Mouse (Mus musculus): Measurements from ENCODE around the gene Zfp184. TPM values are rescaled to one million over a fixed set of nuclear protein-coding genes. Genes with fewer than 3 reads are reported as not detected.
A peak's percentile ranks its signal among the peaks of the same experiment; 100 is the strongest.
"Not testable (repeated sequence)": the region's sequence is repeated elsewhere in the genome, so short reads cannot be mapped to it uniquely, and the experiment has no call there.

Zfp184 gene
- 1 to 10 TPM; 1.5 to 1.6 TPM for total RNA-seq (2021)
- long read RNA-seq, experiment 1, partial matches to known transcripts = 0 of 1 reads
- long read RNA-seq, experiment 1, other reads (novel, unspliced or antisense) = 0 of 1 reads
- long read RNA-seq, experiment 2 = 0 reads

DNA sequence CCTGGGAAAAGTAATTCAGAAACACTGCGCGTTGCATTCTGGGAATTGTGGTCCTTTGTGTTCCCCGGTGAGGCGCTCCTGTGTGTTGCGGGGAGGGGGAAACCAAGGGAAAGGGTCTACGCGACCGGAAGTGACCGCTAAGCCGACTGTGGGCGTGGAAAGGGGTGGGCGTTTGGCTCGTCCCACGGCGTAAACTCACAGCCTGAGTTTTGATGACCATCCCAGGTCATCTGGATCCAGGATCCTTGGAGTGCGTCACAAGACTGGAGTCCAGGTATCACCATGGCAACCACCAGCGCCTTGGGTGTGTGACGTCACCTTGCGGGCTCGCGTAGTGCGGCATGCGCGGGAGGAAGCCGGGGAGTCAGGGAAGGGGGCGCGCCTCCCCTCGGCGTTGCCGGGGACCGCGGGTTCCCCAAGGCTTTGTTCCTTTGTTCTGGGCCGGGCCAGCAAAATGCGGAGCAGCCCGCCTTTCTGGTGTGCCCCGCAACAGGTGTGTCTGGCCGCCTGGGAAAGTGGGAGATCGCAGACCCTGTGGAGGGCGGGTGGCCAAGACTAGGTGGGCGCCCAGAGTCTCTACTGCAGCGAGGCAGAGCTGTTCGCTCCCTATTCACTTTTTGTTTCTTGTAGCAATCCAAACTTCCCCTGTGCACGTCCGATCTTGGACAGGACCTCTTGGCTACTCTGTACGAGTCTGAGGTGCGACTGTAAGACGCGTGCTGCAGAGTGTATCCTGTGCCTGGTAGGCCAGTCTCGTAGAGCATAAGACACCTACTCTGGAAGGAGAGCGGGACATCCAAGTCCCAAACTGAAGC, at the start of gene Zfp184:
Zfp184 (plus strand) TSS at position 169 of the 815 bp plus-strand sequence.
- peak; percentile 88 to 90 for DNase-seq

DNA sequence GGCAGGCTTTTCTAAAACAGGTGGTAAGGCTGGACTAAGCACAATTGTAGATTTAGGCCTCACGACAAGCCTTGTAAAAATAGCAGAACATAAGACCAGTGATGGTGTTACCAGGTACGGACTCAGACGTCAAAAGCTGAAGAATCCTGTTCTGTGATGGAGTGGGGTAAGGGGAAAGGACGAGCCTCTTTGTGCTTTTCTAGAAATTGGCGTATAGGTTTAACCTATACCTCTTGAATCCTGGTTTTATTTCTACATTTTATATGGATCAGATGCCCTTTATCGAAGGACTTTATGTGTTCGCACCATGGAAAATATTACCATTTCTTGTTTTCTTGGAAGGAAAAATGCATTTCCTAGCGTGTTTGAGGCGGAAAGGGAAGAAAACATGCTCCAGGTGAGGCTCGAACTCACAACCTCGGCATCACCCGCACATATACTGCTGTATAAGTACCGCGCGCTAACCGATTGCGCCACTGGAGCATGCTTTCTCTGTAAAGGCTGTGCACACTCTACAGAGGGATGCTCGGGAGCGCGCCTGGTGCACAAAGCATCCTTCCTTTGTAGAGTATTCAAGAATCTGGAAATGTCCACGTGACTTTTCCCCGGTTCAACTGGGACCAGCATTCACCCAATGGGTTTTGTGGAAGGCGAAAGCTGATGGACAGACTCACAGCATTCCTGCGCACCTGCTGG, 48.2 kb upstream of the Zfp184 start:
- no peak for DNase-seq

DNA sequence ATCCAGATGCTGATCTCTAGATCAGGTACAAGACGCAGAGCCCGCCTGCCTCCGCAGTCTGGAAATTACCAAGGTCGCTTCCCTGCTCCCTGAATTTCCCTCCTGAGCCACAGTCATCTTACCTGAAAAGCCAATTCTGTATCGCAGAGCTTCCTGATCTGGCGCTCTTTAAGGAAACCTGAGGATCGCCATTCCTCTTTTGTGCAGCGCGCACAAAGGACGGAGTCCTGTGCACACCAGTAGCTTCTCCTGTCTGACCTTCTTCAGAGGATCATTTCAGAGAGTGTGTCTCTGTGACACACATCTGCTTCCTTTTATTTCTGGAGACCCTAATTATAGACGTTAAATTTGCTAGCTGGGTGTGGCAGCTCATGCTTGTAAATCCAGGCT, 47.7 kb upstream of the Zfp184 start:
- DNase-seq = no peak

DNA sequence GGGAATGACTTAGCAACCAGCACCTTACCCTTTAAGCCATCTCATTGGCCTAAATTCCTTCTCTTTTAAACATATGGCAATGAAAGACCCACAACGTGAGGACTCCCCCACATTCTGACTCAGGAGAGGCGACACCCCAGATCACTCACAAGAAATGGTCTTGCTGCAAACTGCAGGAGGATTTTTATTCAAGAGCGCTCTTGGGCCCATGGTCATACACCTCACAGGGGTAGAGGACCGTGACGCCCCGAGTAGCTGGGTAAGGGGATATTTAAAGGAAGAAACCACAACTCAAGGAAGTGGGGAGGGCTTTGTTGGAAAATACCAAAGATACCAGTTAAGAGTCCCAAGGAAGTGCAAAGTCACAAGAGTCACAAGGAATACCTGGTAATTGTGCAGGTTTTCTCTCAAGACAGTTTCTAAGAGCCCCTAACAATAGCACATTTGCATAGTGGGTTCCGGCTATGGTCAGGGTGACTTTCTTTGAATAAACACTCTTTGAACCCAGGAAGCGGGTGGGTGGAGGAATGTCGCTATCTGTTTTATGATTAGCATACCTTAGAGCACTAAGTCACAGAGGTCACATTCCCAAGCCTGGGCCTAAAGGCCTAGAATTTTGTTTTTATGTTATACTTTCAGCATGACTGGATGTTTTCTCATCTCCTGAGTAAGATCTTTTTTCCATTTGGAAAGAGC, 43.9 kb upstream of the Zfp184 start:
- DNase-seq = not testable (repeated sequence)

DNA sequence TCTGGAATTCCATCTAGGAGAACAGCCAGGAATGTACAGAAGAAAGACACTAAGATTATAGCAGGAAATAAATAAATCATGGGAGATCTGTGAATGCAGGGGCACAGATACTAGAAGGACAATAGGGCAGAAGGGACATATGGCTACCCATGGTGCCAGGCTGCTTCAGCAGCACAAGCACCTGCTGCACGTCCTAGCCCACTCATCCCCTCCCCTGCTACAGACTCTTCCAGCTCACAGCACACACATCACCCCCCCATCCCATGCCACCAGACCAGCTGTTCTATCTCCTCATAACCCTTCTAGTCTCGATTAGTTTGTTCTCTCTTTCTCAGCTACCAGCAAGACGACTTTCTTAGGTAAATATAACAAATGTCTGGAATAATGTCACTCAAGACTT, 41.4 kb upstream of the Zfp184 start:
- DNase-seq = no peak

DNA sequence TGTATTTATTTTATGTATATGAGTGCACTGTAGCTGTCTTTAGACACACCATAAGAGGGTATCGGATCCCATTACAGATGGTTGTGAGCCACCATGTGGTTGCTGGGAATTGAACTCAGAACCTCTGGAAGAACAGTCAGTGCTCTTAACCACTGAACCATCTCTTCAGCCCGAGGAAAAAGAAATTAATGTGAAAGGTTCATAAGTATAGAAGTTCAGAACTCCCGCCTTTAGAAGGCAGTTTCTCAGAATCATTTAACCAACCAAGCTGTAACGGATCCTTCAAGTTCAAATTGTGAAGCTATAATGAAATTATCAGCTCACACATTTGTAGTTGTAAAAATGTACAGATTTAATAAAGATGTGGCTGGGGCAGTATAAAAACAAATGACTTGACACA, 40.8 kb upstream of the Zfp184 start:
- DNase-seq = not testable (repeated sequence)

DNA sequence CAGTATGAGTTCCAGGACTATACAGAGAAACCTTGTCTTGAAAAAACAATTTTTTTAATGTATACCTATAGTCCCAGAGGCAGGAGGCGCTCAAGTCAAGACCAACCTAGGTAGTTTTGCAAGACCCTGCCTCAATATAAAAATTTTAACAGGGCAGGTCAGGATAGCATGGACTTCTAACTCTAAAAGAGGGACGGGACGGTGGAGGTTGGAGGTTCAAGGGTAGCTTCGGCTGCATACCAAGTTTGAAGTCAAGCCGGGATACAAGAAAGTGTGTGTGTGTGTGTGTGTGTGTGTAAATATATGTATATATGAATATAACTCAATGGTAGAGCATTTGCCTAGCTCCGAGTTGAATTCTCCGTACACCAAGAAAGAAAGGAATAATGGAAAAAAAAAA, 38.6 kb upstream of the Zfp184 start:
- no peak for DNase-seq

DNA sequence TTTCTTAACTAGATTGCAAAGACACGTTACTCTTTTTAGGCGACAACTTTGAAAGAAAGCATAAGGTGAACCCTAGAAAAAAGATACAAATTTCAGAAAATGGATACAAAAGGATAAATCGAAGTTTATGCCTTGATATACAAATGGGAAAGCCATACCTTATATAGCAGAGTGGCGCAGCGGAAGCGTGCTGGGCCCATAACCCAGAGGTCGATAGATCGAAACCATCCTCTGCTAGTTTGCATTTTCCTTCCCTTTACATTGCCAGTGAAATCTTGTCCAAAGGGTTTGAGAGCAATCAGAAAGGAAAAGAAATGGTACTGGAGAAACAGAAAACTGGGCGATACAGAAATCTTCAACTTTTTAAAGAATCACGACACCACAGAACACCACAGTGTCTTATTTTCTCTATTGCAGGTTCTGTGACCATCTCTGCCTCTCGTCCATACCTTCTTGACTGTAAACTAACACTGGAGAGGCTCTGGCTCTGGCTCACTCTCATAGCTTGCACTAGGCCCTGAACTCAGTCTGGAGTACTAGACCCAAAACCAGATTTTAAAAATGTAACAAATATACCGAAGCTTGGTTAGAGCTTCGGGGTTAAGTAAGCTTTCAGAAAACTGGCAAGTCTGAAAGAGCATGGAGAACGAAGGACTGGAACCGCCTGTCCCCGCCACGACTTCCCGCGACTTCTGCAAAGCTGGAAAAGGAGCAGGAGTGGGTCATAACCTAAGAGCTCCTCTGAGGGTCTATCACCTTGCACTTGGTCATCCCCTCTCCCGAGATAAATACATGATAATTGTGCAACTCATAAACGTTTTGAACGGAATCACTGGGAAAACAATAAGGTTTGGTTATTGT, 37.7 kb upstream of the Zfp184 start:
- DNase-seq = no peak

DNA sequence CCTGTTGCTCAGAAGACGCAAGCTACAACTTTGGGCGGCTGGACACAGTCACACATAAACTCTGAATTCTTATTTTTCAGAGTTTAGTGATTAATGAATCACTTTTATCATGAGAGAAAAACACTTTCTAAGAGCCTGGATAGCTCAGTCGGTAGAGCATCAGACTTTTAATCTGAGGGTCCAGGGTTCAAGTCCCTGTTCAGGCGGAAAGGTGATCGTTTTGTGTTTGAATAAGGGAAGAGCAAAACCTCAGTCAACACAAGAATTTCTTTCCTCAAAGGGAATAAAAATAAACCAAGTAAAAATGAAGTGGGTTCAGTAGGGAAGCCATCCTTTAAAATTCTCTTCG, 37.1 kb upstream of the Zfp184 start:
- not testable (repeated sequence) for DNase-seq

DNA sequence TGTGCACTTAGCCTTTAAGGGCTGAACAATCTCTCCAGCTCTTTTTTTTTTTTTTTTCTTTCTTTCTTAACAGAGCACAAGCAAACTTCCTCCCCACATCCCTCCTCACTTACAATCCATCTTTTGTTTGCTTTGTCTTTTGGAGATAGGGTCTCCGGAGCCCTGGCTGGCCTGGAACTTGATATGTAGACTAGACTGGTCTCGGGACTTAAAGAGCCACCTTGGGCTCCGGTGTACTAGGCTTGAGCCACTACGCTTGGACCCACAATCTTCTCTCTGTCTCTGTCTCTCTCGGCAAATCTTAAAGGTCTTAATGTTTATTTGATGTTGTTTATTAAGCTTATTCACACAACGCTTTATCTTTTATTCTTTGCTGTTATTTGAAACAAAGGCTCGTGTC, 34.2 kb upstream of the Zfp184 start:
- no peak for DNase-seq

DNA sequence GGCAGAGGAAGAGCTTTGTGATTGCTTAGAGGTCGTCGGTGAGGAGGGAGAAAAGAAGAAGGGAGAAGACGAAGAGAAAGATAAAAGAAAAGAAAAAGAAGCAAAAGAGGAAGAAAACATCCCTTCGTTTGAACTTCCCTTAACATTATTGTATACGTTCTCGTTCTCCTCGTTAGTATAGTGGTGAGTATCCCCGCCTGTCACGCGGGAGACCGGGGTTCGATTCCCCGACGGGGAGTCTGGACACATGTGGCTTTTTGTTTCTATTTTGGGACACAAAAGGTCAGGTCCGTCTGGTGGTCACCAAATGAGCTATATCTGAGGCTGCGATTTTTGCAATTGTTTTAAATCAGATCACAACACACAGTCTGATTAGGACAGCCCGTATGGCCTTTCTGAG, 33.7 kb upstream of the Zfp184 start:
- no peak for DNase-seq

DNA sequence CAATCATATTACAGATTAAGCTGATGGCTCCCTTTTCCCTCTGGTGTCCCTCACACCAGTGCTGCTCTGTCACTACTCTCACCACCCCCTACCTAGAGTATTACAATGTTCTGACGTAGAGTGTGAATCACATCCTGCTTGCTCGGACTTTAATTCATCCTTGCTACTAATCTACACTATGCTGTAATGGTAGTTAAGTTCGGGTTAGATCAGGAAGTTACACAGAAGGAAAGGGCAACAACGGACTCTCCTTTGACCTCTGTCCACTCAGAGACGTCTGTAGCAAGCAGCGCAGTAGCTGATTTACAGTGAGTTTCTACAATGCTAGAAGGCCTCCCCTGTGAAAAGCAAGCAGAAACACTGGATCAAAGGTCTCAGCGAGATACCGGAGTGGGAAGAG, 31.0 kb upstream of the Zfp184 start:
- no peak for DNase-seq

DNA sequence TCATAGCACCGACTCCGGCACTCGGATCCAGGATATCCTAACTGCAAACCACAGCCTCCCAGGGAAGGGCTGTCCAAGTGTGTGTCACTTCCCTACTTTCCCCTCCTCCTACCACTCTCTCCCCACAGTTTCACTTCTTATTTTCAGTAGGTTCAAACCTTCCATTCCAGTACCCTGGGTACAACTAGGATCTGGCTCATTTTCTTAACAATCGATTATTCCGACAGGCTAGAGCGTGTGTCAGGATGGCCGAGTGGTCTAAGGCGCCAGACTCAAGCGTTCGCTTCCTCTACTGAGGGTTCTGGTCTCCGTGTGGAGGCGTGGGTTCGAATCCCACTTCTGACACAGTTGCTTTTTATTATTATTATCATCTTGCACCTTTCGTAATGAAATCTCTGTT, 30.3 kb upstream of the Zfp184 start:
- peak; percentile 20 to 21 for DNase-seq

DNA sequence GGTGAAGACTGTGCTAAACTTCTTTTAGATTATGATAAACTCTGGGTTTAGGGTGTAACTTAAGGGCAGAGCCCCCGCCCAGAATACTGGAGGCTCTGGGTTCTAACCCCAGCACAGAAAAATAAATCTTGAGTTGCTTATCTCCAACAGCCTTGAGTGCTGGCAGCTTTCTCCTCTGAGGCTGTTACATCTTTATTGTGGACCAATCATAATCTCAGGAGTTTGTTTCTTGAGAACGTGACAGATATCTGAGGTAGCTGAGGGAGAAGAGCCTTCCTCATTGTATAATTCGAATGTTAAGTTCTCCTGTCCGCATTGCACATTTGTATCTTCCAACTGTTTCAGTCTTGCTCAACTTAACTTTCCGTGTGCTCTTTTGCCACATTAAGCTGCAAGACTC, 29.4 kb upstream of the Zfp184 start:
- no peak for DNase-seq

DNA sequence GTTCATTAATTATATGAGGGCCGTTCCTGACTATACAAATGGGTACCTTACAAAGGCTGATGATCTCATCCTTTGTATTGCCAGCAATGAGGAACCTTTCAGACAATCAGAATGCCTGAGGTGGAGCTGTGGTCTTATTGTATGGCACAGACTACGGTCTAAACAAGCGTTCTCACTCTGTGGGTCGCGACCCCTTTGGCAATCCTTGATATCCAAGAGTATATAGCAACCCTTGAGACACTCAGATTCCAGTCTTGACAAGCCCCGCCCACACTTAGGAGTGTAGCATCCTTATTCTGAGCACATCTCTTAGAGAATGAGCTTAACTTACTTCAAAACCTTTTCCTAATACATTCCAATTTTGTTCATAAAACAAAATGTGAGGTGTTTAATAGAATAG, 28.8 kb upstream of the Zfp184 start:
- DNase-seq = no peak

DNA sequence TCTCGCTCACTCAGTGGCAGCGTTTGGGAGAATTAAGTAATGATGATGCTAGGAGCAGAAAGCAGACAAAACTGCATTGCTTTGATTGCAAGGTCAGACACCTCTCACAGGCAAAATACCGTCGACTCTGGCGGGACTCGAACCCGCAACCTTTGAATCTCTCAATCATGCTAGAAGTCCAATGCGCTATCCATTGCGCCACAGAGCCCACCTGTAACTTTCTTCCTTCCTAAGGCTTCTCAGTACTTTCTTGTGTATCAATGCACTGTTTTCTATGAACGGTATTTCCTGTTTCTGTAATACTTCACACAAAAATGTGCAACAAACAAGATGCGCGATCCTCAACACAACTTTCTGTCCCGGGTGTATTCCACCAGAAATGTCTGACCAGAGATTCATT, 27.9 kb upstream of the Zfp184 start:
- DNase-seq = no peak

DNA sequence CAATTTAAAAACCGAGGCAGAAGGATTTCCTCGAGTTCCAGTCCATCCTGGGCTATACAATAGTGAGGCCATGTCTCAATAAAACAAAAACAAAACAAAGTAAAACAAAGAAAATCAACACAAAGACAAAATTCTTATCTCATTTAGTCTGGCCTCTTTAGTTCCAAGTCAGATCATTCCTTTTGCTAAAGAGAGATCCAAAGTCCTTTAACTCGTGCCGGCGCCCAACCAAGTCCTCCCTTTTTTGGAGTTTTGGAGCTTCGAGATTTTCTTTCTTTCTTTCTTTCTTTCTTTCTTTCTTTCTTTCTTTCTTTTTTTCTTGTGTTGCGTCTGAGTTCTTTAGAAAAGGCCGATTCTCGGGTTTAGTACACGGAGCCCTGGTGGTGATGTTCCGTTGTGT, 27.4 kb upstream of the Zfp184 start:
- DNase-seq = no peak

DNA sequence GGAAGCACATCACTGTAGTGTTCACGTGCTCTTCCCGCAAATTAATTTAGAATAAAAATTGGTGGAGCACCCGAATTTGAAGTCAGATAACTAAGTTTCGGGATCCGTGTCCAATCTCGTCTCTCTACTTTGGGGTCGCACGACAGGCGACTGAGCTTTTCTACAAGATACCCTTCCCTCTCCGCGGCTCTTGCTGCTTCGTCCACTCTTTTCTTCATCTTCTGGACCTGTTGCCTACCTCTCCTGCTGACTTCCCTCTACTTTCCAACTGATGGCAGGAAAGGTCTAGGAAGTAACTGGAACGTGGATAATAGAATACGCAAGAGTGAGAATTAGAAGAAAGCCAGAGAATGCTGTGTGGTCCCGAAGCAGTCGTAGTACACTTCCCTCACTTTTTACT, 26.9 kb upstream of the Zfp184 start:
- DNase-seq = no peak

DNA sequence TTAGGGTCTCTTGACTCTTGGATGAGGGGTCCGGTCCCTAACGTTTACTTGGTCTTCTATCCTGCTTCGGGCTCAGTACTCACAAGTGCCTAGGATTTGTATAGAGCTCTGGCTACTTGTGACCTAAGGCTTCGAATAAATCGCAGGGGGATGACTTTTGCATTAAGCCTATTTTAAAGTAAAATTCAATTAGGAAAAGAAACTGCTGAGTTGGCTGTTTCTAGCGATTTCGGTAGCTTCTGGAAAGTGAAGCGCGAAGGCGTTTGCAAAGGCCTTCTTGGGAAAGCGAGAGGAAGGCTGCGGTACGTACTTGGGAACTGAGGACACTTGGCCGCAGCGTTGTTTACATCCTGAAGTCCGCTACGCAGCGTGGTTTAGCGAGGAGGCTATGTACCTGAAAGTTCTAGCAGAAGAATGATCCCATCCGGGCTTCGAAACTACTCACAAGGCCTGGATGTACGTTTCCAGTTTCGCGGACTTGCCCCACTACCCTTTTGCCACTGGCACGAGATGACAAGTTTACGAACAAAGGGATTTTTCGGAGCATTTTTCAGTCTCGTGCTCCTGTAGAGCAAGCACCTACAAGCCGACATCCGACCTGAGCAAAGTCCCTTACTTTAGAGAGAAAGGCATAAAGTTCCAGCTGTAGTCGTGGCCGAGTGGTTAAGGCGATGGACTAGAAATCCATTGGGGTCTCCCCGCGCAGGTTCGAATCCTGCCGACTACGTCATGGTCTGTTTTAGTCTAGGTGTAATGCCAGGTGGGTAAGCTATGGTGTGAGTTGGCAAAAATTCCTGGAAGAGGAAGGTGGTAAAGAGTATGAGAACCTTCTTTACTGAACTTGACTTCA, 26.1 kb upstream of the Zfp184 start:
- peak; percentile 40 to 67 for DNase-seq

DNA sequence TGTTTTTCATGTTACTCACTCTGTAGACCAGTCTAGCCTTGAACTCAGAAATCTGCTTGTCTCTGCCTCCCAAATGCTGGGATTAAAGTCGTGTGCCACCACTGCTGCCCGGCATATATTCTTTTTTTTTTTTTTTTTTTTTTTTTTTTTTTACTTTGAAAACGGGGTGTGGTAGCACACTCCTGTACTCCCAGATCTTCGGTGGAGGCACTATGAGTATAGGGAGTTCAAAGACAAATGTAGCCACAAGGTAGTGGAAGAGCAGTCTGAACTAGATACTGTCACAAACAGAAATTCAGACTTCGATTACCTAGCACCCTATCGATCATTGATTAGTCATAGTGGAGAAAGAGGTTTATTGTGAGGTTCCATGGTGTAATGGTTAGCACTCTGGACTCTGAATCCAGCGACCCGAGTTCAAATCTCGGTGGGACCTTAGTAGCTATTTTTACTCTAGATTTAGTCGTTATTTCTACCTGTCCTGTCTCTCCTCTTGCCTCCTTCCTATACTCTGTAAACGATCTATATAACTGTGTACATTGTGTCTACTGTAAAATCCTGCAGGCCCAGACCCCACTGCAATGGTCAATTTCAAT, 25.0 kb upstream of the Zfp184 start:
- no peak for DNase-seq

Data from adrenal gland, postnatal 36 days (tissue).